Mouse (Mus musculus): ENCODE measurements around the gene Magi2.
A peak's percentile ranks its signal among the peaks of the same experiment; 100 is the strongest.

DNA sequence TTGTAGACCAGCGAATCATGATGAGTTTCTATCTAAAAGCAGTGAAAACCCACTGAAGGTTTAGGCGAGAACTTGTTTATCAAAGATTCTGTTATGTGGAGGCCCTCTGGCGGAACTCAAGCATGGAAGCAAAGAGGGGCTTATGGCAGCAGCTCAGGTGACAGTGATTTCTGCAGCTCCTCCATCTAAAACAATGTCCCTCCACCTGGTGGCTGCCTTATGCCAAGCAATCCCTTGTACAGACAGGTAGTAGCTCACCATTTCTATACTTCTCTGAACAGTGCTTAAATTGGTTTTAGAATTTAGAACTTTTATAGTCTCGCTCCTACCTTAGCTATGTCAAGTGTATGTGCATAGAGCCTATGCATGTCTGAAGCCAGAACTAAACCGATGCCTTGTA is 1472.3 kb downstream of the Magi2 start:
- no peak for TF ChIP-seq POLR2A (IDR thresholded peaks at IDR 0.05; ENCODE audit: extremely low read depth, insufficient read depth, low read length)
- TF ChIP-seq CTCF (IDR thresholded peaks at IDR 0.05; ENCODE audit: extremely low read depth, insufficient read depth, low read length): 0 out of 2 replicates have a peak, but pooled peaks have one; percentile 0
